Mouse (Mus musculus): ENCODE measurements around the gene Nfil3. TPM values are rescaled to one million over a fixed set of nuclear protein-coding genes. Genes with fewer than 3 reads are reported as not detected.

Gene Nfil3
- polyA plus RNA-seq, 1 experiment from 2014 or later, result 20.0 TPM

DNA sequence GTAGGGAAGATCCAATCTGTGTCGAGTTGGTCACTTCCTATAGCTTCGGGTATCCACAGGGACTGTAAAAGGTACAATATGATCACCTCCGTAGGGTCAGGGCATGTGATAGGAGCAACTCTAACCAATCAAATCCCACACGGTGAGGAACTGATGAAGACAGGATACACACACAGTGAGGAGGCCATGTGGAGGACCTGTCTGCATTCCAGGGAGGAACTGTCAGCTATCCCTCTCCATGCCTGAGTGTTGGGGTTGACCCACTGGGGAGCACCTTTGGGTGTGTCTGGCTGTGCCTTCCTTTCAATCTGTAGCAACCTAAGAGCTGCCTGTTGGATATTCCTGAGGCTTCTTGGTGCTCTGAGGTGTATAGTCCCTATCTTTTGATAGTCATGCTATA, 18.0 kb downstream of the Nfil3 start:
- ATAC-seq (ENCODE audit: insufficient read depth) (no peak), DNase-seq (no peak)
- Histone ChIP-seq H3K36me3 (ENCODE audit: insufficient read depth) (peaks cover 28% of the 10 kb centered on the region), H3K4me2 (no peak overlapping the region), H3K27me3 (ENCODE audit: insufficient read depth, low read length) (no peaks in the 10 kb centered on the region), H3K27ac (ENCODE audit: low read depth) (no peak overlapping the region), H3K9ac (no peak overlapping the region), H3K4me3 (ENCODE audit: low read depth, low read length) (no peak overlapping the region), H3K9me3 (ENCODE audit: low read depth, low read length) (no peaks in the 10 kb centered on the region), H3K4me1 (ENCODE audit: insufficient read depth) (no peaks in the 10 kb centered on the region)
- WGBS, result 75% methylated on average over 4 of the region's 4 CpGs
- TF ChIP-seq CTCF (IDR thresholded peaks at IDR 0.05; ENCODE audit: low read depth), result no peak

DNA sequence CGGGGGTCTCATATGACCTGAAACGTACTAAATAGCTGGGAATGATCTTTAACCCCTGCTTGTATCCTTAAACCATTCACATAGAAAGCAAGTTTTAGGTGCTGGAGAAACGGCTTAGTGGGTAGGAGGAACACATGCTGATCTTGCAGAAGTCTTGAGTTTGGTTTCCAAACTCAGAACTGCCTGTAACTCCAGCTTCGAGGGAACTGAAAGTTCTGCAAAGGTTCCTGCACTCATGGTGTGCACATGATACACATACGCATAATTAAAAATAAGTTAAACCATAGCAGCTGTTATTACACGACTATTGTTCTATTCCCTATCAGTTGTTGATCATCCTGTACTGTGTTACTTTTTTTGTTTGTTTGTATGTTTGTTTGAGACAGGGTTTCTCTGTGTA, 18.5 kb downstream of the Nfil3 start:
- no peak for ATAC-seq (ENCODE audit: insufficient read depth)
- WGBS, result 82% methylated on average over 6 of the region's 6 CpGs

GRCm38 (mm10) chr13:52953779-52954553, 26.9 kb downstream of the Nfil3 start:
- Histone ChIP-seq H3K4me2 (no peak overlapping the region), H3K27me3 (ENCODE audit: insufficient read depth, low read length) (no peaks in the 10 kb centered on the region), H3K36me3 (ENCODE audit: insufficient read depth) (no peaks in the 10 kb centered on the region), H3K9me3 (ENCODE audit: low read depth, low read length) (no peaks in the 10 kb centered on the region), H3K27ac (ENCODE audit: low read depth) (no peak overlapping the region), H3K4me3 (ENCODE audit: low read depth, low read length) (no peak overlapping the region), H3K4me1 (ENCODE audit: insufficient read depth) (no peaks in the 10 kb centered on the region), H3K9ac (no peak overlapping the region)
- ATAC-seq (ENCODE audit: insufficient read depth) (no peak), DNase-seq (no peak)
- 81% methylated on average over 6 of the region's 6 CpGs for WGBS
- no peak for TF ChIP-seq CTCF (IDR thresholded peaks at IDR 0.05; ENCODE audit: low read depth)

More for the DNA sequence above, 18.5 kb downstream of the Nfil3 start:
- Histone ChIP-seq H3K27ac (ENCODE audit: low read depth) (no peak overlapping the region), H3K9ac (no peak overlapping the region), H3K4me2 (no peak overlapping the region), H3K36me3 (ENCODE audit: insufficient read depth) (peaks cover 23% of the 10 kb centered on the region), H3K9me3 (ENCODE audit: low read depth, low read length) (no peaks in the 10 kb centered on the region), H3K27me3 (ENCODE audit: insufficient read depth, low read length) (no peaks in the 10 kb centered on the region), H3K4me3 (ENCODE audit: low read depth, low read length) (no peak overlapping the region), H3K4me1 (ENCODE audit: insufficient read depth) (no peaks in the 10 kb centered on the region)
- no peak for DNase-seq
- TF ChIP-seq CTCF (IDR thresholded peaks at IDR 0.05; ENCODE audit: low read depth), result no peak

GRCm38 (mm10) chr13:52949211-52949610, 31.7 kb downstream of the Nfil3 start:
- H3K4me1 ChIP-seq (ENCODE audit: insufficient read depth), result peaks cover 3% of the 10 kb centered on the region; the same call in 1 of the 2 replicates

DNA sequence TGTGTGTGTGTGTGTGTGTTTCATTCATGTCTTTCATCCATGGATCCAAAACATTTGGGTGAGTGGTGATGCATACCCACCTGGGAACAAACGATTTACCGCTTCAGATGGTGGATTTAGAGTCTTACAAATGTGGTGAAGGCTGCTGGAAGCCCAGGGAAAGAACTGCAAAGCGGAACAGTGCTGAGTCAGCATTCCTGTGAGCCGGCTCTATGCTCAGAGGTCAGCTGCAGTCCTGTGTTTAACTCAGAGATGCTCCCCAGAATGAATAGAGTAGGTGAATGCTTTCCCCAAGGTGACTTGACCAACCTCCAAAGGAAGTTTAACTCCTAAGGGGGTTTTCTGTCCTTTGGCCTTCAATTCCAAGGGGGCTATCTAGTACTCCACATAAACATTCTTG, 33.3 kb downstream of the Nfil3 start:
- H3K36me3 ChIP-seq (ENCODE audit: insufficient read depth), result no peaks in the 10 kb centered on the region
- no peaks in the 10 kb centered on the region for H3K9me3 ChIP-seq (ENCODE audit: low read depth, low read length)
- WGBS, result 74% methylated on average over 4 of the region's 4 CpGs
- peaks cover 4% of the 10 kb centered on the region; the same call in 1 of the 2 replicates for H3K4me1 ChIP-seq (ENCODE audit: insufficient read depth)
- H3K4me2 ChIP-seq, result no peak overlapping the region
- no peak overlapping the region for H3K4me3 ChIP-seq (ENCODE audit: low read depth, low read length)
- H3K27ac ChIP-seq (ENCODE audit: low read depth), result no peak overlapping the region
- H3K27me3 ChIP-seq (ENCODE audit: insufficient read depth, low read length), result no peaks in the 10 kb centered on the region
- DNase-seq (no peak), ATAC-seq (ENCODE audit: insufficient read depth) (no peak)
- no peak overlapping the region for H3K9ac ChIP-seq
- no peak for TF ChIP-seq CTCF (IDR thresholded peaks at IDR 0.05; ENCODE audit: low read depth)

More at GRCm38 (mm10) chr13:52949211-52949610, 31.7 kb downstream of the Nfil3 start:
- TF ChIP-seq CTCF (IDR thresholded peaks at IDR 0.05; ENCODE audit: low read depth), result no peak
- Histone ChIP-seq H3K4me2 (no peak overlapping the region), H3K27me3 (ENCODE audit: insufficient read depth, low read length) (no peaks in the 10 kb centered on the region), H3K9ac (no peak overlapping the region), H3K27ac (ENCODE audit: low read depth) (no peak overlapping the region), H3K9me3 (ENCODE audit: low read depth, low read length) (no peaks in the 10 kb centered on the region), H3K36me3 (ENCODE audit: insufficient read depth) (no peaks in the 10 kb centered on the region), H3K4me3 (ENCODE audit: low read depth, low read length) (no peak overlapping the region)
- ATAC-seq (ENCODE audit: insufficient read depth) (no peak), DNase-seq (no peak)
- WGBS, result 87% methylated on average over 3 of the region's 3 CpGs

DNA sequence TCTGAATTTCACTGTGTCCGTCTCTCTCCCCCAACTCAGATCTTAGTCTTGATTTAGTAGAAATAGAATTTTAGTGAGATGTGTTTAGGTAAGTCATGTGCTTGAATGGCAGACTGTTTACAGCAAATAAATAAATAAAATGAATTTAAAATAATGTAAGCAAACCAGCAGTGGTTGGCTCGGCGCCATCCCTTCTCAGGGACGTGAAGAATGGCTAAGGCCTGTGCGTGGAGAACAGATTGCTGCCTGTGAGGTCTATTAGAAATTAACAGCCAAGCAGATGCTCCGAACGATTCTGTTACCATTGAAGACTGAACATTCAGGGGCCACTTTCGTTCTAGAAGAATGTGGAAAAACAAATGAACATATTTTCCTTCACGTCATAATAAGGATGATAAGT, 35.1 kb downstream of the Nfil3 start:
- H3K36me3 ChIP-seq (ENCODE audit: insufficient read depth), result no peaks in the 10 kb centered on the region
- no peak overlapping the region for H3K27ac ChIP-seq (ENCODE audit: low read depth)
- no peak for TF ChIP-seq CTCF (IDR thresholded peaks at IDR 0.05; ENCODE audit: low read depth)
- no peak overlapping the region for H3K9ac ChIP-seq
- DNase-seq, result peak; percentile 74
- H3K4me3 ChIP-seq (ENCODE audit: low read depth, low read length), result no peak overlapping the region
- H3K27me3 ChIP-seq (ENCODE audit: insufficient read depth, low read length), result no peaks in the 10 kb centered on the region
- WGBS, result 43% methylated on average over 9 of the region's 9 CpGs
- H3K4me1 ChIP-seq (ENCODE audit: insufficient read depth), result peaks cover 4% of the 10 kb centered on the region; the same call in 1 of the 2 replicates
- no peak overlapping the region for H3K4me2 ChIP-seq
- no peak for ATAC-seq (ENCODE audit: insufficient read depth)
- H3K9me3 ChIP-seq (ENCODE audit: low read depth, low read length), result no peaks in the 10 kb centered on the region

DNA sequence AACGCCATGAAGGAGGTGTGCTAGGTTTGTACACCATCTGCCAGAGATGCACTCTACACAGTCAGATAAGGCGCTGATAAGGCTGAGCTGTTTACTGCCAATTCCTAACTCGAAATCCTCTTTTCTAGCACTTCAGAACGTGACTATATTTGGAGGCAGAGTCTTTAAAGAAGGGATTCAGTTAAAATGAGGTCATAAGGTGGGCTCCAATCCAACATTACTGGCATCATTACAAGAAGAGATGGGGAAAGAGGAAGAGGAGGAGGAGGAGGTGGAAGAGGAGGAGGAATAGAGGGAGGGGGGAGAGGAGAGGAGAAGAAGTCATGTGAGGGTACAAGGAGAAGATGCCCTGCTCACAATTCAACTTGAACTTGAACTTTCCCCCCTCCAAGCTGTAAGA, 36.8 kb downstream of the Nfil3 start:
- Histone ChIP-seq H3K9me3 (ENCODE audit: low read depth, low read length) (no peaks in the 10 kb centered on the region), H3K27me3 (ENCODE audit: insufficient read depth, low read length) (no peaks in the 10 kb centered on the region), H3K4me3 (ENCODE audit: low read depth, low read length) (no peak overlapping the region), H3K36me3 (ENCODE audit: insufficient read depth) (no peaks in the 10 kb centered on the region), H3K27ac (ENCODE audit: low read depth) (no peak overlapping the region), H3K9ac (no peak overlapping the region), H3K4me2 (no peak overlapping the region), H3K4me1 (ENCODE audit: insufficient read depth) (peaks cover 4% of the 10 kb centered on the region; the same call in 1 of the 2 replicates)
- ATAC-seq (ENCODE audit: insufficient read depth) (no peak), DNase-seq (peak; percentile 60)
- 31% methylated on average over 4 of the region's 4 CpGs for WGBS
- no peak for TF ChIP-seq CTCF (IDR thresholded peaks at IDR 0.05; ENCODE audit: low read depth)
